Mouse (Mus musculus) layer of hippocampus, postnatal 10 days (tissue): ENCODE data around the gene Vmp1. TPM values are rescaled to one million over a fixed set of nuclear protein-coding genes. Genes with fewer than 3 reads are reported as not detected.

ENCODE experiments used
- DNase-seq, 2 experiments: peaks; one replicate each; pipeline ENCODE4 v3.0.0; 2021; ENCODE audit warnings: low spot score in 2 of 2
- total RNA-seq, 2 experiments: library from RNA; stranded (reverse); gene quantifications; 2 replicates each; pipeline ENCODE4 v1.2.3; 2021

The Vmp1 gene
- total RNA-seq, 2 experiments from 2014 or later: 138 to 155 TPM

DNA sequence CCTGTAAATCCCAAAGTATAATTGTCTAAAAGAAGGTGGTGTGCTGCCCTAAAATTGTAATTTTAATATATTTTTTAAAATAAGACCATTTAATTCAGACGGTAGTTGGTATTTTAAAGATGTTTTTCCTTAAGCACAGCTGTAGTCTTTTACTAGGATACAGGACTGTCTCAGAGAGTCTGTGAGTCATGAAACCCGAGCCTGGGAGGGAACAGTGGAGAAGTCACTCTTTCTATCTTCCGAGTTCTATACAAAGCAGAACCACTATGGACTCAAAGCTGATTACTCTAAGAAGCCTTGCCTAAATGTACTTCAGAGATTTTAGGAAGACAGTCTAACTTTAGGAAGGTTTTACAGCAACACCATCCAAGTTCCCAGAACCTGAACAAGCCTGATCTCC is 81.5 kb downstream of the Vmp1 start:
- no peak for DNase-seq

DNA sequence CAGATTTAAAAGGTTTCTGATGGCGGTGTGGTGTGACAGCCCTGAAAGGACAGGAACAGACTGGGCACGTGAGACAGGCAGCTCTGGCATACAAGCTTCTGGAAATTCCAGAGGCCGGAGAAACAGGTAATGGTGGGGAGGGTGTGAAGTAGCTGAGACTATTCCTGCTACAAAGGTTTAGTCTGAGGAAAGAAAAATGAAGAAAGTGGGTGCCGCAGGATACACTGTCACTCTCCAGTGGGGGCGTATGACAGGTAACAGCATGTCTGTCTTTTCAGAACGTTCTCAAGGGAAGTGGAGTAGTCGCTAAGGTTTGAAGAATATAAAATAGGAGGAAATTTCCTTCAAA is 83.5 kb downstream of the Vmp1 start:
- no peak for DNase-seq

DNA sequence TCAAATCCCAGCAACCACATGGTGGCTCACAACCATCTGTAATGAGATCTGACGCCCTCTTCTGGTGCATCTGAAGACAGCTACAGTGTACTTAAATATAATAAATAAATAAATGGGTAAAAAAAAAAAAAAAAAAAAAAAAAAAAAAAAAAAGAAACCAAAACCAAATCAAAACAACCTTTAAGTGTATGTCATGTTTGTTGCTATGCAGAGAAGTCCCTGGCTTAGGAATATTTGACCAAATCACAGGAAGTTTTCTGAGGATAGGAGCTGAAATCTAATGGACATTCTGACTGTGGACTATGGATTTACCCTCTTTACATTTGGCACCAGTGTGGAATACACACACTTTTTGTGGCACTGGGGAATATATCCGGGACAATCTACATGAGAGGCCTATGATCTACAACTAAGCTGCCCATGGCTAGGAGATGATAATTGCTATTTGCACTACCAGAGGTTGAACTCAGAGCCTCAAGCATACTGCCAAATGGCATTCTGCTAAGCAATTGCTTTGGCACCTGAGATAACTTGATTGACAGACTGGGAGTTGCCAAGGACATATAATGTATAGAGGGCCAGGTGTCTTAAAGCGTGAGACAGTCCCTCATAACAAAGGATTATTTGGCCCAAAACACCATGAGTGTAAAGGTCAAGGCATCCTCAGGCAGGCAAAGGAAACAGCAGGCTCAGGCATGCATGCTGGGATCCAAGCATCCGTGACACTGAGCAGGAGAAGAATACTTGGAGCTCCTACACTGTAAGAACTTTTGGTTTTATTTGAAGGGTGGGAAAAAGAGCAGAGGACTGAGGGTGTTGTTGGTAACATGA is 84.0 kb downstream of the Vmp1 start:
- no peak for DNase-seq

- no peak for DNase-seq
Measured at GRCm38 (mm10) chr11:86598572-86598971, 85.1 kb downstream of the Vmp1 start.

- no peak for DNase-seq
Measured at GRCm38 (mm10) chr11:86598154-86598553, 85.5 kb downstream of the Vmp1 start.

GRCm38 (mm10) chr11:86596976-86597375 is 86.7 kb downstream of the Vmp1 start:
- no peak for DNase-seq

DNA sequence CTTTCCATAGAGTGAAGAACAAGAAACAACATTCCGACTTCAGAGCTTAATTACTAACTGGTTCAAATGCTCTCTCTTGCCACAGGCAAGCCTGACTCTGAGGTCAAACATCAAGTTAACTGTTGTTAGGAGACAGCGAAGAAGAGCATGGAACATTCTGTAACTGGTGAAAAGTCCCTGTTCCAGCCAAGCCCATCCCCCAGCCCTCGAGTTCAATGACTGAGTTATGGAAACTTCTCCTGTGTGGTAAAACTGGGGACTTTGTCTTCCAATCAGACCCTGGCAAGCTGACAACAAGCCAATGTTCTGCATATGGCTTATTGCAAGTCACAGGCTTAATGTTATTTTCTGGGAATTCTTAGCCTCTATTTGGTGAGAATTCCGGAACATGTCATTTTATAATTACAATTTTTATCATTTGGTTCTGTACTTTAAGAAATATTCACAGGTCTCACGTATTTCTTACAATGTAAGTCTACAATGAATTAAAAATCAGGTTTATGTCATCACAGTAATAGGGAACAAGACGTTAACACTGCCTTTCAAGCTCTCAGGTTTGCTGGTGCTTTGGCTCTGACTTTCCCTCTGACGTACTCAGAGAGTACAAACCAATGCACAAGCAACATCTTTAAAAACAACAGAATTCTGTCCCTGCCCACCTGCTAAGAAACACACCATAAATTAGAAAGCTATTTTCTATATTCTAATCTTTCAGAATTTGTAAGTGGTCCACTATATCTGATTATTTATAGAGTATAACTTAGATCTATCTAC is 87.3 kb downstream of the Vmp1 start:
- no peak for DNase-seq

DNA sequence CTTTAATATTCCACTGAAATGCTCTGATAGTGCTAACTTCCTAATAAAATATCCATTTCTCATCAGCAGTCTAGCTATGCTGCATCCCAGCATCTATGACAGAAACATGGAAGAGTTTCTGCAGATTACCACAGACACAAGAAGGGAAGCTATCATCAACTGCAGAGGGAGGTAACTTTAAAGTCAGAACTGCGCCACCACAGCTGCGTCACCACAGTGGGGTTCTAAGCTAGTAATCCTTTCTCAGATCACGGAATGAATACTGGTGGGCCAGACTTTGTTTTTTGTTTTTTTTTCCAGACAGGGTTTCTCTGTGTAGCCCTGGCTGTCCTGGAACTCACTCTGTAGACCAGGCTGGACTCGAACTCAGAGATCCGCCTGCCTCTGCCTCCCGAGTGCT is 88.3 kb downstream of the Vmp1 start:
- DNase-seq: no peak

DNA sequence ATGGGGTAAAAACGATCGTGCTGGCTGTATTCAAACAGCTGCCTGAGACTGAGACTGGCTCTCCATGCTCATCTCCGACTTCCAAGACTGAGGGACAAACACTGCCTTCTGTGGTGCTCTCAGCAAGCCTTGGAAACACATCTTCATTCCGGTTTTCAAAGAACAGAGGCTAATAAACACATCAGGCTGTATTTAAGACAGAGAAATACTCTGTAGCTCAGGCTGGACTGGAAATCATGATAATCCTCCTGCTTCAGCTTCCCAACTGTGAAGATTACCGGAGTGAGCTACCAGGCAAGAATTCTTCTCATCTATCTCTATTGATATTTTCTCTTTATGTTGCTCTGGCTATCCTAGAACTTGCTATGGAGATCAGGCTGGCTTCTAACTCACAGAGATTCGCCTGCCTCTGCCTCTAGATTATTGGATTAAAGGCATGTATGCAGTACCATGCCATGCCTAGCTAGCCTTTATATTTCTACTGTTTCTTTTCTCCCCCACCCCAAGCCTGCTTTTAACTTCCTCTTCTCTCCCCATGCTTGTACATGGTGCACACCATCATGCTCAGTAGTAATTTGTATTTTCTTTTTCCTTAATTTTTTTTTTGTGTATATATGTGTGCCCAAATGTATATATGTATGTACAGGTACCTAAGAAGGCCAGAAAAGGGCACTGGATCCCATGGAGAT is 89.3 kb downstream of the Vmp1 start:
- no peak for DNase-seq

DNA sequence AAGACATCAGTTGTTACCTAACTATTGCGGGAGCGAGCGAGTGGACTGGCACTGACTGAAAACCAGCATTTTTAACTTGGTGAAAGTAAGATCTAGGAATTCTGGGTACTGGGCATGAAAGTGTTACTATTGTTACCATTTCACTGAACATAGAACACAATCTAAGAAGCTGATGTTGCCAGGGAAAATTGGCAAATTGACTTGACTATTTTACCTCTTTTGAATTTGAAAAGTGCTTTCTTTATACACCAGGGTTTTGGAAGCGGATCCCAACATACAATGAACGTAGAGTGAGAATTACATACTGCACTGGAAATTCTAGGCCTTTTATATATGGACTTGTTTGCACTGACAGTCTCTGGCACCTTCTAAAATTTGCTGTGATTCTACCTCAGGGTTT is 90.2 kb downstream of the Vmp1 start:
- no peak for DNase-seq

DNA sequence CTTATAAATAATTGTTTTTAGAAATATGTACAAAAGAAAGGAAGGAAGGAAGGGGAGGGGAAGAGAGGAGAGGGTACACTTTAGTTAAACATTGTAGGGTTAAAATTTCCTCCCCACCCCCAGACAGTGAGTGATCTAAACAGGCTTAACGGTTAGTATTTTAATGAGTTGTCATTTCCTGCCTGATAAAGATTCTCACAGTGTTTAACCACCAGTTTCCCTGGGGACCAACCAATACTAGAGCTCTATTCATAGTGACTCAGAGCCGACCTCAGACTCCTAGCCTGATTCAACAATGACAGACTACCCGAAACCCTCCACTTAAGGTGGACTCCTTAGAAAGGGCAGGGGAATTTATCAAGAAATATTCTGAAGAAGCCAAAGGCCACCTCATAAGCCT is 90.6 kb downstream of the Vmp1 start:
- DNase-seq: no peak

GRCm38 (mm10) chr11:86591931-86592616 is 91.6 kb downstream of the Vmp1 start:
- no peak for DNase-seq

DNA sequence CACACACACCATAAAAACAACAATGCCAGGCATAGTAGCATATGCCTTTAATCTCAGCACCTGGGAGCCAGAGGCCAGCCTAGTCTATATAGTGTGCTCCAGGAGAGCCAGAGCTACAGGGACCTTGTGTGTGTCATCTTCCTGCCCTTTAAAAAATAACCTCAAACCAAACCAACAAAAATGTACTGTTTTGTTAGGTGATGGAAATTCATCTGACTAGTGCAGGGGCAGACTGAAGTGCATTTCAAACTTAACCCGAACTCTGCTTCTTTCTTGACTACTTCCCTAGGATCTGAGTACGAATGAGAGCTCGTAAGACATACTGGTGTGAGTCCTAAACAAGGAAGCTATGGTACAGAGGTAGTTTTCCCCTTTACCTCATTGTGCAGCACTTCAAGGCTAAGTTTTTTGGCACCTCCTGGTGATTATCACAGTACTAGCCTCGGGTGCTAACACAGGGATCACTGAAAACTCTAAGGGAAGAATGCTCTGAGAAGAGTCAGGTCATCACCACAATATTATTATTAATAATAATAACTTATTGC is 92.3 kb downstream of the Vmp1 start:
- DNase-seq: no peak

DNA sequence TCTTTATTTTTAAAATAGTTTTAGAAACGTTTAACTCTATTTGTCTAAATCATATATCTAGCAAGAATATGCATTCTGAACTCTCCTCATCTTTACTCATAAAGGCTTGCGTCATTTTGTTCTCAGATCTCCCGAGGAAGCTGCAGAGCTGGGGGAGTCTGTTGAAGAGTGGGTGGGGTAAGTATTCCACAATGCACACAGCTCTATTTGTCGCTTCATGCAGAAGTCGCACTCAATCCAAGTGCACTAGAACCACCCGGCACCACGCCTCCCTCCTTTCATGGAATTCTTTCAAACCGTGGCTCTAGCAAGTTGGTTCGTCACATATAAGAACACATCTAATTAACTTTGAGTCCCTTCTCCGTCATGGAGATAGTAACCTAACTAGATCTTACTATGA is 93.1 kb downstream of the Vmp1 start:
- DNase-seq: no peak

GRCm38 (mm10) chr11:86590066-86590465 is 93.6 kb downstream of the Vmp1 start:
- DNase-seq: no peak

DNA sequence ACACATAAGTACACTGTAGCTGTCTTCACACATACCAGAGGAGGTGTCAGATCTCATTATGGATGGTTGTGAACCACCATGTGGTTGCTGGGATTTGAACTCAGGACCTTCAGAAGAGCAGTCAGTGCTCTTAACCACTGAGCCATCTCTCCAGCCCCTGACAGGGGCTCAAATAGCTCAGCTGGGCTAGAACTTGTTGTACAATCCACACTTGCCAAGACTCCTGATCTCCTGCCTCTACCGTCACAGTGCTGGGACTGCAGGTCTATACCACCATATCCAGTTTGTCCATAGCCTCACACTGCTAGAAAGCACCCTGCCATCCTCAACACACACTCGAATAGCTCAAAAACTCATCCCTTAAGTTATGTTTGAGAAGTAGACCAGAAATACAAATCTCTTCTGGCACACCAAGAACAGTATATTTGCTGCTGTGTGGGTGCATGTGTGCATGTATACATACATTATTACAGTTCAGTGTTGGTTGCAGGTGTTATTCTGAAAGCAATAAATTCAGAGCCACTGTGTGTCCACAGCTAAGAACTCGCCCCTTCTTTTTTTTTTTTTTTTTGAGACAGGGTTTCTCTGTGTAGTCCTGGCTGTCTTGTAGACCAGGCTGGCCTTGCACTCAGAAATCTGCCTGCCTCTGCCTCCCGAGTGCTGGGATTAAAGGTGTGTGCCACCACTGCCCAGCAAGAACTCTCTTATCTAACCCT is 94.9 kb downstream of the Vmp1 start:
- no peak for DNase-seq

- no peak for DNase-seq
Measured at GRCm38 (mm10) chr11:86587830-86588229, 95.8 kb downstream of the Vmp1 start.

DNA sequence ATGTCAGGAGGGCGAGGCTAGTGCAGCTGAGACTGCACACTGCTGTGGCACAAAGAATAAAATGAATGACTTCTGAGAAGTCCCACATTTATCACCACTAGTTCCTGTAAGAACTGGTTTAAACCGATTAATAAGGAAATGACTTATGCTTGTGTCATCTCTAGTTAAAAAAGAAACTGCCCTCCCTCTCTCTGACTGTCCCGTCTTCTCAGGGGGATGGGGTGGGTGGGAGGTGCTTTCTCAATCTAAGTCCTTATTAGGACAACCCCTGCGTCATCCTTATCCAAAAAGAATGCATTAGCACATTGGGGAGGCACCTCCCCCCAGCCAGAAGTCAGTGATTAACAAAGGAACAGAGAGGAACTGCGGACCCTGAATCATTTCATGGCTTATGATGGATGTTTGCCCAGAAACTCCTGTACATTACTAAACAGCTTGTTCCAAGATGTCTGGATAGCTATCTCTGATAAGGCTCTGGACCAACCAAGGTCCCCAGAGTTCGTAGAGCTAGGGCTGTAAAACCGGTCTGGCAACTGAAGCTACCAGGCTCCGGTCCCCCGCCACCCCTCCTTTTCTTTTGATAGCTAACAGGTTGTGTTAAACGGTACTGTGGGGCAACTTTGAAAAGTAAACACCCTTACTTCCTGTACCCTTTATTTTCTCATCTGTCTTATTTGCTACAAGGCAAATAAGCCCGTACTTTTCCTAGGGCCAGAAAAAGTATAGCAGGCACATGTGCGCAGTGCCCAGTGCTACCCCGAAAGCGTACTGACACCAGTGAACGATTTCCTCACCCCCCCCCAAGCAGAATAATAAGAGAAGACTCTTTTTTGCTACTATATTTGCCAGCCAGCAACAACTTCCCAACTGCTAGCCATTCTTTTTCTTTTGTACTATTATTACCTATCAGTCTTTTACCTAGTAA is 96.5 kb downstream of the Vmp1 start:
- DNase-seq: no peak

DNA sequence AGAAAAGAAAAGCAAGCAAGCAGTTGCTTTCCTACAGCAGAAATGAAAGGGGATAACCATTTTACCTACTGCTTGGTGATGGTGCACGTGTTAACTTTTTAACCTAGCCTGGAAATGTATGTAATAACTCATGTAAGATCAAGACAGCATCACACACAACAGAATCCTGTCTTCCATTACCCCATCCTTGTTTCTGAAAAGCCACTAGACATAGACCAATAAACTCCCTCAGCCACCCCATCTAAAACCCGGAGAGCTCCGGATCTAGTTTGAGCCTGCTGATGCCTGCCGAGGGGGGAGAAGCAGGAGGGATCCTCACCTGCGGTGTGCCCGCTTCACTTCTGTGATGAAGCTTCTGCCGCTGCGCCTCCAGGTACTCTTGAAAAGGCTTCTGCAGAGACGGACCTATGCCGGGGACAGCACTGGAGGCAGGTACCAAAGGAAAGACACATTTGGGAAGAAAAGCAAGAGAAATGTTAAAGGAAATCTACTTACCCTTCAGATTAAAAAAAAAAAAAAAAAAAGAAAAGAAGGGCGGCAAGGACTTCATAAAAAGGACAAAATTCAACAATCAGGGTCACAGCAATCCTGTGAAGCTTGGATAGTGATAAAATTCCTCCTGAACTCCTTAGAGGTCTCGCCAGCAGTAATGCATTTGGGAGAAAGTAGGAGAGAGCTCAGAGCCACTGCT is 97.3 kb downstream of the Vmp1 start:
- DNase-seq: no peak
